Mouse (Mus musculus) forebrain, embryonic 13.5 days (tissue): ENCODE measurements around the gene Med15. TPM values are rescaled to one million over a fixed set of nuclear protein-coding genes. Genes with fewer than 3 reads are reported as not detected.
"Not testable (repeated sequence)": the region's sequence is repeated elsewhere in the genome, so short reads cannot be mapped to it uniquely, and the experiment has no call there.

Experiments used
- ATAC-seq: fragments of 200-750 bp; cut with Nextera tagmentation; 2 replicates; pipeline ENCODE4 v1.8.0; 2017
- H3K27ac ChIP-seq: fragments of 300-500 bp; sonication (generic); 2 replicates; pipeline ENCODE4 v1.5.1; 2015; ENCODE audit warnings: inconsistent platforms, mild to moderate bottlenecking, moderate library complexity
- H3K27me3 ChIP-seq: fragments of 300-500 bp; sonication (generic); 2 replicates; pipeline ENCODE4 v1.6.1; 2015; ENCODE audit warnings: mild to moderate bottlenecking, inconsistent platforms
- H3K36me3 ChIP-seq: fragments of 300-500 bp; sonication (generic); 2 replicates; pipeline ENCODE4 v1.6.1; 2015; ENCODE audit warnings: mild to moderate bottlenecking, inconsistent platforms; ENCODE audit not compliant: poor library complexity, severe bottlenecking
- H3K4me1 ChIP-seq: fragments of 300-500 bp; sonication (generic); 2 replicates; pipeline ENCODE4 v1.6.1; 2015; ENCODE audit warnings: inconsistent platforms
- H3K4me2 ChIP-seq: fragments of 300-500 bp; sonication (generic); 2 replicates; pipeline ENCODE4 v1.6.1; 2015; ENCODE audit warnings: inconsistent platforms, mild to moderate bottlenecking, moderate library complexity
- H3K4me3 ChIP-seq: fragments of 300-500 bp; sonication (generic); 2 replicates; pipeline ENCODE4 v1.5.1; 2015; ENCODE audit warnings: mild to moderate bottlenecking, inconsistent platforms
- H3K9ac ChIP-seq: fragments of 300-500 bp; sonication (generic); 2 replicates; pipeline ENCODE4 v1.6.1; 2015; ENCODE audit warnings: mild to moderate bottlenecking, inconsistent platforms
- H3K9me3 ChIP-seq: fragments of 300-500 bp; sonication (generic); replicated peaks from 2 replicates; pipeline ENCODE4 v1.6.1; 2016; ENCODE audit warnings: inconsistent platforms
- WGBS: fragments of 180-500 bp; shearing (Covaris S2); methylation state at CpG from one replicate; pipeline ENCODE4 v1.1.7; 2015; 5-methylcytosine and 5-hydroxymethylcytosine counted together
- polyA plus RNA-seq: library from polyadenylated mRNA; unstranded; fragments of >200 nt; fragmentation: Nextera tagmentation; extraction: Ambion mirVana; gene quantifications from 2 replicates; pipeline ENCODE4 v1.2.1, GENCODE M21; 2015

The Med15 gene
- polyA plus RNA-seq, 1 experiment from 2014 or later: 42.0 TPM

DNA sequence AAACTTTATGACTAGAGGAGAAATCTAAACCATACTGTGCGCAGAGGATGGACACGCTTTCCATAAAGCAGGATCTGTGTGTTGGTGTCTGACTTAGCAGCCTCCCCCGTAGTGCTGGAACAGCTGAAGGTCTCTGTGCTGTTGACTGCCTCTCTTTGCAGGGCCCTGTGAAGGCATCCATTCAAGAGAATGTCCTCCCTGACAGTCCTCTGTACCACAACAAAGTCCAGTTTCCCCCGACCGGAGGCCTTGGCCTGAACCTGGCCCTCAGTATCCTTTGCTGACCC is 106.5 kb downstream of the Med15 start:
- H3K9ac ChIP-seq: no peak overlapping the region
- peaks cover 88% of the 10 kb centered on the region for H3K36me3 ChIP-seq
- no peak overlapping the region for H3K4me2 ChIP-seq
- H3K4me3 ChIP-seq: no peak overlapping the region
- no peak overlapping the region for H3K27ac ChIP-seq
- ATAC-seq: no peak
- H3K4me1 ChIP-seq: no peaks in the 10 kb centered on the region
- no peaks in the 10 kb centered on the region for H3K9me3 ChIP-seq
- no peaks in the 10 kb centered on the region for H3K27me3 ChIP-seq
- 98% methylated on average over 5 of the region's 5 CpGs for WGBS

DNA sequence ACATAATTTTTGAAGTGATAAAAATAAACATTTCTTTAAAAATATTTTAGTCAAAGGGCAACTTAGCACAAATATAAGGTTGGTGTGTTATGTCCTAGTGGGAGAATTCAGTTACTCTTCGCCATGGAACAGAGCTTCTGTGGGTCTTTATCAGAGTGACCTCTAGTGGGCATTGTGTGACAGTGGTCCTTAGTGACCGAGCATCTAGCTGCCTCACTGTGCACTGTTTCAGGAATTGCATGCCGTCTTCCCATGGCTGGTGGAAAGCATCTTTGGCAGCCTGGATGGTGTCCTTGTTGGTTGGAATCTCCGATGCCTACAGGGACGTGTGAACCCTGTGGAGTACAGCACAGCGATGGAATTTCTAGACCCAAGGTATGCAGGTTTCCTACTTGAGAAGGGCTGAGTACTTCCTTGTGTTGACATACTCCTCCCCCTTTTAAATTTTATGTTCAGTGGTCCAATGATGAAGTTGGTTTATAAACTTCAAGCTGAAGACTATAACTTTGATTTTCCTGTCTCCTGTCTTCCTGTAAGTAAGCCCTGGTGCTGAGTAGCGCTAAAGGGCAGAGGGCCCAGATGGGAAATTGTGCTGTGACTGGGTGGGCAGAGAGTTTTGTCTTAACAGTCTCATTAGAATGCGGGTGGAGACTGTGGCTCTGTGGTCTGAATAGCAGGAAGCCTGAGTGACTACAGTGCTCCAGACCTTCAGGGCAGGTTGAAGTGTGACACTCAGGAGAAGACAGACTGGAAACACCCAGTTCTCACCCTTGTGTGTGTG is 107.0 kb downstream of the Med15 start:
- Histone ChIP-seq H3K4me2 (no peak overlapping the region), H3K36me3 (peaks cover 85% of the 10 kb centered on the region), H3K9me3 (no peaks in the 10 kb centered on the region), H3K4me1 (peaks cover 3% of the 10 kb centered on the region), H3K27me3 (no peaks in the 10 kb centered on the region), H3K4me3 (no peak overlapping the region), H3K27ac (no peak overlapping the region), H3K9ac (no peak overlapping the region)
- 70% methylated on average over 8 of the region's 8 CpGs for WGBS
- 0 out of 2 replicates have a peak, but pooled peaks have one; percentile 33 for ATAC-seq

DNA sequence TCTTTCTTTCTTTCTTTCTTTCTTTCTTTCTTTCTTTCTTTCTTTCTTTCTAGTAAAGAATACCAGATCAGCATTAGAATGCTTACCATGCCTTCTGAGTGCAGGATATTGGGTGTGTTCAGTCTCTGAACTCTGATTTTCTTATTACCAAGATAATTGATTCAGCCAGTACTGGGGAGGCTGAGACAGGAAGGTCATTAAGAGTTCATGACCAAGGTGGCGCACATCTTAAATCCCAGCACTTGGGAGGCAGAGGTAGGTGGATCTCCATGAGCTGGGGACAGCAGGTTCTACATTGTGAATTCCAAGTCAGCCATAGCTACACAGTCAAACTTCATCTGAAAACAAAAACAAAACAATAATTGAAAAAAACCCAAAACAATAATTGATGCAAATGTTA is 110.8 kb downstream of the Med15 start:
- no peak for ATAC-seq
- WGBS: 97% methylated on average over 1 of the region's 1 CpGs
- Histone ChIP-seq H3K4me3 (no peak overlapping the region), H3K4me1 (peaks cover 13% of the 10 kb centered on the region), H3K27me3 (no peaks in the 10 kb centered on the region), H3K9ac (no peak overlapping the region), H3K36me3 (peaks cover 48% of the 10 kb centered on the region), H3K9me3 (no peaks in the 10 kb centered on the region), H3K4me2 (no peak overlapping the region), H3K27ac (no peak overlapping the region)

DNA sequence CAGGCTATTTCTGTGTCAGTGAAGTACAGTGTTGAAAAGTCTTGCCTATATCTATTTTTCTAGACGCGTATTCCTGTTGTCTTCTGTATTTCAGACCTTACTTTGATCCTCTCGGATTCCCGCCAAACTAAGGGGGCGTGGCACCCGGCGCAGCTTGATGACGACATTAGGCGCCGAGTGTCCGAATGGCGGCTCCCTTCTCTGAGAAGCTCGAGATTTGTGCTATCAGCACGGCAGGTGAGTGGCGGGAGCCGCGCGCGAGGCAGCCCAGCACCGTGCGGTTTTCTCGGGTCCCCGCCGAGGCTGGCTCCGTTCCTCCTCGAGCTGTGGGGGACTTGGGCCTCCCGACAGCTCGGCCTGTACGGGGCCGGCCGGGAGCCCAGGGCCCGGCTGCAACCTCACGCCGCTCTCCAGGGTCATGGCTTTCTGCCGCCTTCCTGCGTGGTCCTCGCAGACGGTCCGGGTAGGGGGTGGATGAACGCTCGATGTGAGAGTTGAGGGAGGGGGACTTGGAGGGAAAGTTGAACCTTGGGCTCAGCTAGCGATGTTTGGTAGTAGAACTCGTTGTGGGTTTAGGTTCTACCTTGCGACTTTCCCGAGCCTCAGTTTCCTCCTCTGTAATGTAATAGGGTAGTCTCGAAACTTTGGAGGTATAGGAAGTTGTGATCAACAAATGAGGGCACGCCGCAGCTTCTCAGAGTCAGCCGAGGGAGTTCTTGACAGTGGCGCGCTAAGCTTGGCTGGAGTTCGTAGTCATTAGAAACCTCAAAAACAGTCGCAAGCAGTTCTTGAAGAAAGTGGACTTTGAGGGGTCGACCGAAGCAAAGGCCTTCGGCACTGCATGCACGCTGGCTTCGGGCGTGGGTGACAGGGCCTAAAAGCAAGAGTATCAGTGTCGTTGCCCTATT is 113.2 kb downstream of the Med15 start, which contains the start of gene Smpd4:
Gene Smpd4 (plus strand): TSS at position 157 of the 908 bp plus-strand sequence.
- WGBS: 3% methylated on average over 60 of the region's 60 CpGs
- peak within 1 kb of the TSS; percentile 37; the same call in 1 of the 2 replicates for H3K27ac ChIP-seq

DNA sequence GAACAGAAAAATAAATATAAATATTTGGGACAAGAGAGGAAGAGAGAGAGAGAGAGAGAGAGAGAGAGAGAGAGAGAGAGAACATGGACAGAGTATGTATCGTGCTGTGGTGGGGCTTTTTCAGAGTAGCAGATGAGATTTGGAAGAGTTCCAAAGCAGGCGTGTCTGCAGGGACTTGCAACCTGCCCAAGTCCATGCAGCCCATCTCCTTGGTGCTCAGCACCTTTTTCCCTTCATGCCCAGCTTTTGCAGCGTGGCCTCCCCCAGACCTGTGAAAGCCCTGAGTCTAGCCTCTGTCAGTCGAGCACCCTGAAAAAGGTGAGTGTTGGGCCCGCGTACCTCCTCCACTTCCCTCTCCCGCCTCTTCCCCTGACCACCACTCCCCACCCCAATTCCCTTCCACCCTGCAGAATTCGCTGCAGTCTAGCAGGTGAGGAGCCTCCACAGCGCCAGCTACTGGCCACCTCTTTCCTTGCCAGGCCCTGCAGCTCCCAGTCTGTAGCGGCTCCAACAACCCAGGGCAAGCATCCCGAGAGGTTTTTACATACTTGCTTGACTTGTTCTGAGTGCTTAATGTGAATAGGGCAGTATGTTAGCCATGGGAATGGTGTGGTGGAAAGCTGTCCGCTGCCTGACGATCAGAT is 114.6 kb downstream of the Med15 start:
- ATAC-seq: peak; percentile 33
- no peak overlapping the region for H3K9ac ChIP-seq
- peaks cover 13% of the 10 kb centered on the region for H3K4me1 ChIP-seq
- no peak overlapping the region for H3K27ac ChIP-seq
- H3K4me3 ChIP-seq: no peak overlapping the region
- 19% methylated on average over 13 of the region's 13 CpGs for WGBS
- no peaks in the 10 kb centered on the region for H3K27me3 ChIP-seq
- peaks cover 18% of the 10 kb centered on the region for H3K36me3 ChIP-seq
- no peaks in the 10 kb centered on the region for H3K9me3 ChIP-seq
- H3K4me2 ChIP-seq: peak overlapping the region; percentile 18; the same call in 1 of the 2 replicates

More for the DNA sequence above, 113.2 kb downstream of the Med15 start, which contains the start of gene Smpd4:
- H3K4me1 ChIP-seq: peaks cover 13% of the 10 kb centered on the region
- no peaks in the 10 kb centered on the region for H3K27me3 ChIP-seq
- peak within 1 kb of the TSS; percentile 81 for H3K4me2 ChIP-seq
- H3K4me3 ChIP-seq: peak within 1 kb of the TSS; percentile 79
- peak within 1 kb of the TSS; percentile 85 for H3K9ac ChIP-seq
- ATAC-seq: peak; percentile 88
- no peaks in the 10 kb centered on the region for H3K9me3 ChIP-seq
- peaks cover 30% of the 10 kb centered on the region for H3K36me3 ChIP-seq

DNA sequence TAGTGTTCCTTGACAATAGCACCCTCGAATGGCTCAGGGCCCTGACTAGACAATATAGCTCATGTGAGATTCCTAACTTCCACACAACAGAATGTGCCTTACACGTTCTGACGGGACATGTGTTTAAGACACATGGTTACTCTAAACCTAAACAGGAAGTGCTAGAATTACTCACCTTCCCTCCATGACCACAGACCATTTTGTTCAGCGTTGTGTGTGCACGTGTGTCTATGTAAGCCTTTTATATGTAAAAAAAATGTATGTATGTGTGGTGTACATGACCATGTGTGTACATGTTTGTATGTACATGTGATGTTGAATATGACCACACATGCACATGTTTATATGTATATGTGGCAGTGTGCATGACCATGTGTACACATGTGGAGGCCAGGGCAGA is 116.5 kb downstream of the Med15 start:
- peaks cover 13% of the 10 kb centered on the region for H3K4me1 ChIP-seq
- H3K4me3 ChIP-seq: no peak overlapping the region
- no peaks in the 10 kb centered on the region for H3K27me3 ChIP-seq
- no peak overlapping the region for H3K4me2 ChIP-seq
- no peak overlapping the region for H3K27ac ChIP-seq
- ATAC-seq: no peak
- WGBS: 90% methylated on average over 5 of the region's 5 CpGs
- H3K9me3 ChIP-seq: no peaks in the 10 kb centered on the region
- H3K36me3 ChIP-seq: 0 out of 2 replicates have a peak, but pooled peaks cover under 1% of the 10 kb centered on the region
- no peak overlapping the region for H3K9ac ChIP-seq

DNA sequence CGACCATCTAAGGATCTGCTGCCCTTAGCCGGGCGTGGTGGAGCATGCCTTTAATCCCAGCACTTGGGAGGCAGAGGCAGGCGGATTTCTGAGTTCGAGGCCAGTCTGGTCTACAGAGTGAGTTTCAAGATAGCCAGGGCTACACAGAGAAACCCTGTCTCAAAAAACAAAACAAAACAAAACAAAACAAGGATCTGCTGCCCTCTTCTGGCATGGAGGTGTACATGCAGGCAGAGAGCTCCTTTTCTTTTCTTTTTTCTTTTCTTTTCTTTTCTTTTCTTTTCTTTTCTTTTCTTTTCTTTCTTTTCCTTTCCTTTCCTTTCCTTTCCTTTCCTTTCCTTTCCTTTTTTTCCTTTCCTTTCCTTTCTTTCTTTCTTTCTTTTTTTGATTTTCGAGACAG is 118.0 kb downstream of the Med15 start:
- H3K9me3 ChIP-seq, H3K4me1 ChIP-seq, H3K9ac ChIP-seq, H3K36me3 ChIP-seq, H3K4me2 ChIP-seq, H3K27ac ChIP-seq, H3K27me3 ChIP-seq, H3K4me3 ChIP-seq, ATAC-seq: not testable (repeated sequence)
- WGBS: 89% methylated on average over 6 of the region's 6 CpGs

DNA sequence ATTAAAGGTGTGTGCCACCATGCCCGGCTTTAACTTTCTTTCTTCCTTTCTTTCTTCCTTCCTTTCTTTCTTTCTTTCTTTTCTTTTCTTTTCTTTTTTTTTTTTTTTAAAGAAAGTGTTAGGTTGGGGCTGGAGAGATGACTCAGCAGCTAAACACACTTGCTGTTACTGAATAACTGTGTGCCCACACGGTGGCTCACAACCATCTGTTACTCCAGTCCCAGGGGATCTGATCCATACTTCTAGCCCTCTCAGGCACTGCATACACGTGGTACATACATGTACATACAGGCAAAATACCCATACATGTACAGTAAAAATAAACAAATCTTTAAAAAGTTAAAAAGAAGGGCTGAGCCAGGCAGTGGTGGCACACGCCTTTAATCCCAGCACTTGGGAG is 121.3 kb downstream of the Med15 start:
- H3K4me3 ChIP-seq: no peak overlapping the region
- no peak overlapping the region for H3K27ac ChIP-seq
- no peaks in the 10 kb centered on the region for H3K4me1 ChIP-seq
- no peak for ATAC-seq
- no peak overlapping the region for H3K9ac ChIP-seq
- H3K27me3 ChIP-seq: no peaks in the 10 kb centered on the region
- no peaks in the 10 kb centered on the region for H3K36me3 ChIP-seq
- WGBS: 76% methylated on average over 4 of the region's 4 CpGs
- no peak overlapping the region for H3K4me2 ChIP-seq
- no peaks in the 10 kb centered on the region for H3K9me3 ChIP-seq

DNA sequence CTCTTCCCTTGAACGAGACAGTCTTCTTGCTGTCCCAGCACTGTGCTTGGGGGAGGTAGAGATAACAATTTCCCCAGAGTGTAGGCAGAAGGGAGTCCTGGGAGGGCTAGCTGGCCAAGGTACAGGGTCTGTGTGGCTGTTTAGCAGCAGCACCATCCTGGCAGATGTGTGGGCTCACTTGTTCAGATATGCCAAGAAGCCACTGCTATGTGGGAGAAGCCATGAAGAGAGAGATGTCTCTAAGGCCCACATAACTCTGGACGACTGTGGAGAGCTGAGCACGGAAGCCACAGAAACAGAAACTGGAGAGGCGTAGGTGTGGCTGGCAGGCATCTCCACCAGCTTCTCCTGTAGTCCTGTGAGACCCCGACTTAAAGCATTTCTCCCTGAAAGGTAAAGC is 127.0 kb downstream of the Med15 start:
- no peaks in the 10 kb centered on the region for H3K27me3 ChIP-seq
- no peak overlapping the region for H3K9ac ChIP-seq
- no peaks in the 10 kb centered on the region for H3K9me3 ChIP-seq
- no peak for ATAC-seq
- H3K4me1 ChIP-seq: no peaks in the 10 kb centered on the region
- H3K4me2 ChIP-seq: no peak overlapping the region
- H3K36me3 ChIP-seq: no peaks in the 10 kb centered on the region
- no peak overlapping the region for H3K27ac ChIP-seq
- WGBS: 78% methylated on average over 5 of the region's 5 CpGs
- H3K4me3 ChIP-seq: no peak overlapping the region

DNA sequence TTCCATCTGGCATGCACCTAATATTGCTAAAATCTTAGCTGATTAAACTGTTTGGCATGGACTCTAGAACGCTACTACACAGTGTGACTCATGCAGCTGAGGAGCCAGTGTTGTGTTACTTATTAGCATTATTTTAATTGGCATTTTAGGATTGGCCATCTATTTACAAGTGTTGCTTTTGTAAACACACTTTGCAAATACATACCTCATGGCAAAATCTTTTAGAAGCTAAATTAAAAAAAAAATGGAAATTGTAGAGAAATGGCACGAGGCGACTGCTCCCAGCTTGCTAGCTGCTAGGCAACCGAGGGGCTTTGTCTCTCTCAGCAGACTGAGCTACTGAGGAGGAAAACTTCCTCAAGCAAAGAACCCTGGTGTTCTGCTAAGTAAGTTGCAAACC is 127.8 kb downstream of the Med15 start:
- Histone ChIP-seq H3K27me3 (no peaks in the 10 kb centered on the region), H3K27ac (no peak overlapping the region), H3K9me3 (no peaks in the 10 kb centered on the region), H3K4me2 (no peak overlapping the region), H3K4me1 (no peaks in the 10 kb centered on the region), H3K36me3 (no peaks in the 10 kb centered on the region), H3K4me3 (no peak overlapping the region), H3K9ac (no peak overlapping the region)
- ATAC-seq: no peak
- 57% methylated on average over 4 of the region's 4 CpGs for WGBS
